Mouse (Mus musculus): ENCODE data around the gene Bcl6b.

Gene Bcl6b

DNA sequence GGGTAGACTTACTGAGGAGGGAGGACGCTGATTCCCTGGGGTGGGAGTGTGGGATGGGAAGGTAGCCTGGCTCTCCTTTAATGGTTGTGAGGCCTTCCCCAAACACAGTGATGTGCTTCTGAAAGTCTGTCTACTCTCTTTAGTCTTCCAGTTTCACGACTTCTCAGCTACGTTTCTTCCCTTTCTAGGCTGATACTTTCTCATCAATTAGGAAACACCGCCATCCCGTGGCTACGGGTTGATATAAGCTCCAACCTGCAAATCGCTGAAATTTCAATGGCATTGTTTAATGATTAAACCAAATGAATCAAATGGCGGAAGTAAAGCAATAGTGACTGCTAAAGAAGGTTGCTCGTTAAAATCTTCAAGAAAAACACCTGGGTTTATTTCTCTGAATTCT is 16.7 kb downstream of the Bcl6b start:
- peak in 1 of 2 experiments; percentile 70 for DNase-seq (ENCODE audit: low spot score in 2 of 2)

DNA sequence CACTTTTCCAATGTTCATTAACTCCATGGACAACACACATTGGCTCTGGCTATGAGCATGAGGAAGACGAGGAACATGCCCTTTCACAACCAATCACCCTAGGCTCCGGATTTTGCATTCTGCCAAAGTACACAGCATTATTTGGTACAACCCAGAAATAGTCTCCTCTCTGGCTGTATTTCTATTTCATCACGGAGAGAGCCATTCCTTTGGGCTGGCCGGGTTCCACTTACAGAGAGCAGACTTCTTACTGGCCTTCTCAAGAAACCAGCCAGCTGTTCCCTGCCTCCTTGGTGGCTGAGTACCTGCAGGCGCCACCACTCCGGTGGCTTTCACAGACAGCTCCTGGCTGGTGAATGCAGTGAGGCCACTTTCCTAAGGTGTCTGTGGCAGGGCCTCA is 17.2 kb downstream of the Bcl6b start, which contains the start of gene Slc16a11:
Gene Slc16a11, plus strand, starts transcription at position 330 of the 400 bp plus-strand sequence.
- DNase-seq (ENCODE audit: low spot score in 2 of 2), result no peak

- no peak for DNase-seq (ENCODE audit: low spot score in 2 of 2)
Observed at GRCm38 (mm10) chr11:70211972-70212371, 17.6 kb downstream of the Bcl6b start.

DNA sequence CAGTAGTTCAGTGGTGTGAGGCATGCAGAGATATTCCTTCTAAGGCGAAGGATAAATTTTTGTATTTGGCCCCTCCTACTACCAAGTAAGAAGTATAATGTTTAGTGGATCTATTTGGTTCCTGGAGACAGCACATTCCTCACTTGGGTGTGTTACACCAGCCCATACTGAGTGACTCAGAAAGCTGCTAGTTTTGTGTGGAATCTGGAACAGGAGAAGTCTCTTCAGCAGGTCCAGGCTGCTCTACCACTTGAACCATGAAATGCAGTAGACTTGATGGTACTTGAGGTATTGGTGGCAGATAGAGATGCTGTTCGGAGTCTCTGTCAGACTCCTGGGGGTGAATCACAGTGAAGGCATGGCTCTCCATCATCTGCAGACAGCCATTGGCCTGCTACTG is 18.9 kb downstream of the Bcl6b start:
- no peak for DNase-seq (ENCODE audit: low spot score in 2 of 2)

DNA sequence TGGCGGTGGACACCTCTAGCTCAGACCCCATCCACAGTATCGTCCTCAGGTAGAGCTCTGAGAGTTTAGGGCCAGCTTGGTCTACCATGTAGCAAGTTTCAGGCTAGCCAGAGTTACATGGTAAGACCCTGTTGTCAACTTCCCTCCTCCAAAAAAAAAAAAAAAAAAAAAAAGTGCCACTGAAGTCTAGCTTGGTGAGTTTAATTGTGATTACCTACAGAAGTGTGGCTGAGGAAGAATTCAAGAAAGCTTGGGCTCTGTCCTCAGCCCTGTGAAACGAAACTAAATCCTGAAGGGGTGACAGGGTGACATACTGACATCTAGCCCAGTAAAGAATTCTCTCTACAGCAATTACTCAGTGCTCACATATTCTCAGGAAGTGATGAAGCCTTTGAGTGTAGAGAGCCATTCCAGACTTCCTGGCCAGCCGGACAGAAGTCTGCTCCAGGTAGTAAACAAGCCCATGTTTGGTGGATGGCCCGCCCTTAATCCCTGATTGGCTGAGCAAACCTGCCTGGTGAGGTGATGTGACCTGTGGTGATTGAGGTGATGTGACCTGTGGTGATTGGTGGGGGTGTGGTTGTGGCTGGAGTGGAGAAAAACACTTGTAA is 20.7 kb downstream of the Bcl6b start:
- no peak for DNase-seq (ENCODE audit: low spot score in 2 of 2)

DNA sequence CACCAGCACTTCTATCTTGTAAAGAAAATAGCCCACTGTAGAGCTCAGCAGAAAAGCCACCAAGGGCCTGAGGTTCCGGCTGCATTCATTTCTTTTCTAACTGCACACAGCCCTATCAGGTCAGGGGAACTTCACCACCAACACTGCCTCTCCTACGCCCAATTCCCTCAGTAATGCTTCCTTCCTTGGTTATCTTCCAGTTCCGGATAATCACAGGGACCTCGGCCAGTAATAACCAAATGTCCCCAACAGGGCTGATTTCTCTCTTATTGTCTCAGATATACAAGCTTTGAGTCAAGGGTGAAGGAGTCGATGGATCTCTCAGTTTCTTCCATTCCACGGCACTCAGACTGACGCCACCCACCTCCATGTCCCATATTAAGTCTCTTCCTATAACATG is 22.3 kb downstream of the Bcl6b start:
- DNase-seq (ENCODE audit: low spot score in 2 of 2), result no peak

- no peak for DNase-seq (ENCODE audit: low spot score in 2 of 2)
Observed at GRCm38 (mm10) chr11:70206801-70207200, 22.8 kb downstream of the Bcl6b start.

DNA sequence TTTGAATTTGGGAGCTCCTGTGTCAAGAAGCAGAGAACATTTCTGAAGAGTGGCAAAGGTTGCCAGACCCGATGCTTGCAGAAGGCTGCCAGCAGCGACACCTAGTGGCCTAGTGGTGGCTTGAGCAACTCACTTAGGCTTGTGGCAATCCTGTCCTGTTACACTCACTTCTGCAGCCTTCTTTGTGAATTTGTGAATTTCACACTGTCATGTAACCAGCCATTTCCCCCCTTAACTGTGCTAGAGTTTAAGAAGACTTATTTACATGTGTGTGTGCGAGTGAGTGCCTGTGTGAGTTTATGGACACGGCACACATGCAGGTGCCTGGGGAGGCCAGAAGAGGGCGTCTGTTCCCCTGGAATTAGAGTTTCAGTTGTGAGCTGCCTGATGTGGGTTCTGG is 27.9 kb downstream of the Bcl6b start:
- peak; percentile 69 to 89 for DNase-seq (ENCODE audit: low spot score in 2 of 2)

GRCm38 (mm10) chr11:70200036-70200608 is 29.5 kb downstream of the Bcl6b start:
- no peak for DNase-seq (ENCODE audit: low spot score in 2 of 2)

DNA sequence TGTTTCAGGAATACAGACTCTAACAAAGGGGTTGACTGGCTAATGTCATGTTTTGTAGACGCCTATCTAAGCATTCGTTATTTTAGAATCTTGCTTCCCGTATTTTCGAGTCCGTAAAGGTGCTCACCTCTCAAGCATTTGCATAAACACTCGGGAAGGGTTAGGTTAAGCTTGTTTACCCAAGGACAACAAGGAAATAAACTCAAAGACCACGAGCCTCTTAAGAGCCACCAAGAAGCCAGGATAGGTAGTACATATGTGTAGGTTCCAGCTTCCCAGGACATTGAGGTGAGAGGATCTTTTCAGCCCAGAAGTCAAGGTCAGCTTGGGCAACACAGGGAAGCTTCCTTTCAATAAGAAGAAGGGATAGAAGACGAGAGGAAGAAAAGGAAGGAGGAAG is 30.5 kb downstream of the Bcl6b start:
- DNase-seq (ENCODE audit: low spot score in 2 of 2), result no peak

DNA sequence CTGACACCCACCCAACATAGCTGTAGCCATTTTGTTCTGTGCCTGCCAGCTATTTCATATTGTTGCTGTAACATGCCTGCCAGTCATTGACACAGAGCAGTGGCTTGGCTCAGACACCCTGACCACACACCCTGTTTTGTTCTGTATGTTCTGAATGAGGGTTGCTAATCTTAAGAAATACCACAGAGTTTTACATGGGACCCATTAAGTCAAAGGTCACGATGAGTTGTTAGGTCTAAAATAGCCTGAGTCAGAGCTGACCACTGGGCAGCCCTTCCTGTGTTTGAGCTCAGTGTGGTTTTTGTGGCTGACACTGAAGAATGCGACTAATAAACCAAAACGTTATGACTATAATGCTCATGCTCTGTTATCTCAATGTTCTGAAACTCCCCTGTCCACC is 31.3 kb downstream of the Bcl6b start:
- DNase-seq (ENCODE audit: low spot score in 2 of 2), result no peak

- no peak for DNase-seq (ENCODE audit: low spot score in 2 of 2)
Observed at GRCm38 (mm10) chr11:70193354-70194285, 36.0 kb downstream of the Bcl6b start.

- no peak for DNase-seq (ENCODE audit: low spot score in 2 of 2)
Observed at GRCm38 (mm10) chr11:70192157-70192556, 37.4 kb downstream of the Bcl6b start.

- no peak for DNase-seq (ENCODE audit: low spot score in 2 of 2)
Observed at GRCm38 (mm10) chr11:70191188-70191587, 38.4 kb downstream of the Bcl6b start.

GRCm38 (mm10) chr11:70189319-70190134 is 40.1 kb downstream of the Bcl6b start:
- DNase-seq (ENCODE audit: low spot score in 2 of 2), result no peak

DNA sequence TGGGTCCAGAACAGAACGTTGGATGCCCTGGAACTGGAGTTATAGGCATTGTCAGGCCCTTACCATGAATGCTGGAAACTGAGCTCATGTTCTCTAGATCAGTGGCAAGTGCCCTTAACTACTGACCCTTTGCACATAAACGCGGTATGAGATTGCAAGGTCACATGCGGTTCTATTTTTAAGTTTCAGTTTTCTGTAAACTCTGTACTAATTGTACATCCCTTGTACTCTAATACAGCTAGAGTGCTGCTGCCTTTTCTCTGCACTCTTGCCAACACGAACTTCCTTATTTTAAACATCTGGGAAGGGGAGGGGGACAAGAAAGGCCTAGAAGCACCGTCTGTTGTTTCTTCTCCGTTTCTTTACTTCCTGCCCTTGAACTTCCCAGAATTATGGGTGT is 44.5 kb downstream of the Bcl6b start:
- DNase-seq (ENCODE audit: low spot score in 2 of 2), result no peak

GRCm38 (mm10) chr11:70180496-70180895 is 49.1 kb downstream of the Bcl6b start:
- DNase-seq (ENCODE audit: low spot score in 2 of 2), result no peak

- DNase-seq (ENCODE audit: low spot score in 2 of 2), result peak in 1 of 2 experiments; percentile 26
Observed at GRCm38 (mm10) chr11:70179401-70179800, 50.2 kb downstream of the Bcl6b start.

DNA sequence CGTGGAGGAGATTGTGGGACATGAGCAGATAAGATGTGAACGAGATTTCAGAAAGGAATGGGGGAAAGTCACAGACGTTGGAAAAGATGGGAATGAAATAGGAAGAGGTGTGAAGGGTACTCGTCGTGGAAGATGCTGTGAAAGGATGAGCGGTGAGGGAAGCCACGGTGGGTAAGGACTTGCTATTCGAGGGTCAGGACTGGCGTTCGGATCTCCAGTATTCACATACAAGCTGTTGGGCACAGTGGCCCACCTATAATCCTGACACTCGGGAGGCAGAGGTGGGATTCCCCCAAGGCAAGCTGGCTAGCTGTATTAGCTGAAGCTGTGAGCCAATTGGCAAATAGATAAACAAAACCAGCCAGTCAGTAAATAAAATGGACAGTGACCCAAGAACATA is 50.8 kb downstream of the Bcl6b start:
- no peak for DNase-seq (ENCODE audit: low spot score in 2 of 2)

GRCm38 (mm10) chr11:70178311-70178710 is 51.3 kb downstream of the Bcl6b start:
- DNase-seq (ENCODE audit: low spot score in 2 of 2), result no peak

DNA sequence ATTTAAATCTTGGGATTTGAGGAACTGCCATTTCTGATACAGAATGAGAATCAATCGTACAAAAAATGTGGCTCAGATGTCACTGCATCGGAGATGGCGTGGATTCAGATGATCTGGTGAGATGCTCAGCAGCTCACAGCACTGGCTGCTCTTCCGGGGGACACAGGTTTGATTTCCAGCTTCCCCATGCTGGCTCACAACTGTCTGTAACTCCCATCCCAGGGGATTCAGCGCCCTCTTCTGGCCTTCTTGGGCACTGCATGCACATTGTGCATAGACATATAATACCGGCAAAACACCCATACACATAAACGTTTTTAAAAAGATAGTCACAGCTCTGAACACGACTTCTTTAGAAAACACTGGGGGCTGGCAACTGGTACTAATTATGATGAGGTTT is 52.0 kb downstream of the Bcl6b start:
- peak; percentile 16 to 53 for DNase-seq (ENCODE audit: low spot score in 2 of 2)

DNA sequence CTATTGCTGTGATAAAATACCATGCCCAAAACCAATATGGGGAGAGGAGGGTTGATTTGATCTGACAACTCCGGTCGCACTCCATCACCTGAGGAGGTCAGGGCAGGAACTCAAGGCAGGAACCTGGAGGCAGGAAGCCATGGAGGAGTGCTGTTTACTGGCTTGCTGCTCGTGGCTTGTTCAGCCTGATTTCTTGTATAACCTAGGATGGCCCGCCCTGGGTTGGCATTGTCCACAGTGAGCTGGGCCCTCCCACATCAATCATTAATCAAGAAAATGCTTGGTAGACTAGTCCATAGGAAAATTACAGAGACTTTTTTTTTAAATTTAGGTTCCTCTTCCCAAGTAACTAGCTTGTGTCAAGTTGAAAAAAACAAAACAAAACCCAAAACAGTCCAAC is 55.1 kb downstream of the Bcl6b start:
- DNase-seq (ENCODE audit: low spot score in 2 of 2), result no peak
